Mouse (Mus musculus) cerebellum, adult 2 months (tissue): ENCODE data around the gene Igf1r. TPM values are rescaled to one million over a fixed set of nuclear protein-coding genes. Genes with fewer than 3 reads are reported as not detected.

Experiments
- DNase-seq, 2 experiments: peaks; one replicate each; pipeline ENCODE4 v3.0.0; 2021
- H3K27ac ChIP-seq: fragments of 200-500 bp; 2 replicates; pipeline ENCODE4 v1.5.1; 2012; ENCODE audit warnings: low read length, control low read depth, inconsistent platforms; ENCODE audit not compliant: insufficient read depth
- H3K27me3 ChIP-seq: fragments of 200-500 bp; 2 replicates; pipeline ENCODE4 v1.6.1; 2012; ENCODE audit warnings: inconsistent platforms, mild to moderate bottlenecking, low read length, moderate library complexity; ENCODE audit not compliant: control insufficient read depth, insufficient read depth
- H3K4me1 ChIP-seq: fragments of 200-500 bp; 2 replicates; pipeline ENCODE4 v1.6.1; 2011; ENCODE audit warnings: low read length; ENCODE audit not compliant: control insufficient read depth, insufficient read depth
- H3K4me3 ChIP-seq: fragments of 200-500 bp; replicated peaks from 2 replicates; pipeline ENCODE3; 2011; ENCODE audit warnings: mild to moderate bottlenecking, low read depth, low read length, control low read depth; ENCODE audit not compliant: insufficient read depth
- CTCF ChIP-seq: fragments of 200-500 bp; IDR thresholded peaks from 2 replicates; pipeline ENCODE4 v1.5.1; 2011; ENCODE audit warnings: low read depth, mild to moderate bottlenecking, control low read depth, low read length, moderate library complexity, borderline replicate concordance; ENCODE audit not compliant: insufficient read depth
- POLR2A ChIP-seq: fragments of 200-500 bp; IDR thresholded peaks from 2 replicates; pipeline ENCODE4 v1.6.1; 2011; ENCODE audit warnings: low read length, control low read depth, borderline replicate concordance; ENCODE audit not compliant: insufficient read depth
- WGBS: fragments of 180-500 bp; shearing (Covaris S2); methylation state at CpG from one replicate; pipeline ENCODE4 v1.1.7; 2018; 5-methylcytosine and 5-hydroxymethylcytosine counted together
- polyA plus RNA-seq: library from polyadenylated mRNA; depleted of rRNA; stranded (reverse); fragments of >200 nt; gene quantifications from 2 replicates; pipeline ENCODE4 v1.2.3, GENCODE M21; 2012

Igf1r gene
- polyA plus RNA-seq, 1 experiment: 20.5 TPM

DNA sequence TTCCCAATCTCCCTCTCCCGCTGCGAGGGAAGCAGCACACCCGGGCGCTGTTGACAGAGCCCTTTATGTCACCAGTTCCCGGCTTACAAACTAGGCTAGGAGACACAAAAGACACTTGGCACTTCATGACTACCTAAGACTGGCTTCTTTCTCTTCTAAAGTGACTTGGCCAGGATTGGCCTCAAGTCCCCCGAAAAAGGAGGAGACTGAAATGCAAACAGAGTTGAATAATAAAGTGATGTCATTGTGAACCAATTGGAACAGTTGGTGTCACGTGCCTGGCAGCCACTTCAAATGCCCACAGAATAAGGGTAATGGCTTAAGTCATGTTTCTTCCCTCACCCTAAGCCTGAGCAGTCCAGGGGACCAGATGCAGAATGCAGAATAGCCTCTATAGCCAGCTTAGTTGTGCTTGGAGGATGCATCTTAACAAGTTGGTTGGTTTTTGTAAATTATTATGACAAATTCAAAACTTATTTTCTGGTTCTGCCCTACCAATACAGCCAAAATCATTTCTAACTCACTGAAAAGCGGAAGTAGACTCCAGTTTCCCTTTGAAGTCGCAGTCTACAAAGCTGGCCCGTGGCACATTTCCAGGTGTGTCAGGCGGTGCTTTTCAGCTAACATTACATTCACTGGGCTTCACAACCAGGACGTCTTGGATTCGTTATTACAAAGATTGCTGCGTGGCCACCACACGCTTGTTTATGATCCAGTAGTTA, 150.0 kb downstream of the Igf1r start:
- H3K4me3 ChIP-seq: no peak overlapping the region
- no peak for TF ChIP-seq CTCF
- TF ChIP-seq POLR2A: no peak
- H3K27ac ChIP-seq: no peak overlapping the region
- 50% methylated on average over 15 of the region's 15 CpGs for WGBS
- H3K27me3 ChIP-seq: no peaks in the 10 kb centered on the region
- DNase-seq: peak in 1 of 2 experiments; percentile 27
- H3K4me1 ChIP-seq: peaks cover 5% of the 10 kb centered on the region

- WGBS: 46% methylated on average over 2 of the region's 2 CpGs
- no peaks in the 10 kb centered on the region for H3K27me3 ChIP-seq
- H3K4me3 ChIP-seq: no peak overlapping the region
- no peak for DNase-seq
- TF ChIP-seq CTCF (no peak), POLR2A (no peak)
- no peak overlapping the region for H3K27ac ChIP-seq
- H3K4me1 ChIP-seq: peaks cover 5% of the 10 kb centered on the region
Observed at GRCm38 (mm10) chr7:68103178-68103530, 150.5 kb downstream of the Igf1r start.

GRCm38 (mm10) chr7:68111532-68111931, 158.9 kb downstream of the Igf1r start:
- TF ChIP-seq CTCF (no peak), POLR2A (no peak)
- Histone ChIP-seq H3K27me3 (no peaks in the 10 kb centered on the region), H3K4me1 (no peaks in the 10 kb centered on the region; the same call in 1 of the 2 replicates), H3K27ac (no peak overlapping the region), H3K4me3 (no peak overlapping the region)
- 97% methylated on average over 4 of the region's 4 CpGs for WGBS
- no peak for DNase-seq

- DNase-seq: no peak
- no peak for TF ChIP-seq POLR2A
- TF ChIP-seq CTCF: no peak
- no peaks in the 10 kb centered on the region for H3K27me3 ChIP-seq
- no peak overlapping the region for H3K4me3 ChIP-seq
- H3K4me1 ChIP-seq: peaks cover 5% of the 10 kb centered on the region
- WGBS: 91% methylated on average over 8 of the region's 8 CpGs
- H3K27ac ChIP-seq: no peak overlapping the region
Observed at GRCm38 (mm10) chr7:68112582-68112981, 160.0 kb downstream of the Igf1r start.

DNA sequence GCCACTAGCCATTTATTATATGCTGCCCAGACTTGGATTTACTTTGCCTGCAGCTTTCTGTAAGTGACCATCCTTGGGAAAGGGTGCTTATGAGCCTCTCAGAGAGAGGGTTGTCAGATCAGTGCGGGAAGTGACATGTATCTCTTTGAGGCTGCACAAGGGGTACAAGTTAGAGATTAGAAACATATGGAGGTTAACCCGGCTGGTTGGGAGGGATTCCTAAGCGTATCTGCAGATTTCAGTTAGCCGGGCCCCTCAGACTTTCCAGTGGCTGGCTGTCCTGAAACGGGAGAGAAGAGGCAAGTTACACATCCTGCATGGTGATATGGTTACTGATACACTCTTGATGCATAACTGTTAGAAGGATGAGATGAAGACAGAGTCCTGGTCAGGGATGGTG, 161.7 kb downstream of the Igf1r start:
- no peak for DNase-seq
- WGBS: 78% methylated on average over 5 of the region's 5 CpGs
- H3K4me1 ChIP-seq: peaks cover 7% of the 10 kb centered on the region; the same call in 1 of the 2 replicates
- H3K4me3 ChIP-seq: no peak overlapping the region
- H3K27ac ChIP-seq: no peak overlapping the region
- no peak for TF ChIP-seq CTCF
- no peak for TF ChIP-seq POLR2A
- H3K27me3 ChIP-seq: no peaks in the 10 kb centered on the region

- DNase-seq: no peak
- Histone ChIP-seq H3K27me3 (no peaks in the 10 kb centered on the region), H3K4me1 (peaks cover 7% of the 10 kb centered on the region; the same call in 1 of the 2 replicates), H3K27ac (no peak overlapping the region), H3K4me3 (no peak overlapping the region)
- no peak for TF ChIP-seq POLR2A
- TF ChIP-seq CTCF: no peak
- 60% methylated on average over 21 of the region's 21 CpGs for WGBS
Observed at GRCm38 (mm10) chr7:68114983-68115715, 162.5 kb downstream of the Igf1r start.

DNA sequence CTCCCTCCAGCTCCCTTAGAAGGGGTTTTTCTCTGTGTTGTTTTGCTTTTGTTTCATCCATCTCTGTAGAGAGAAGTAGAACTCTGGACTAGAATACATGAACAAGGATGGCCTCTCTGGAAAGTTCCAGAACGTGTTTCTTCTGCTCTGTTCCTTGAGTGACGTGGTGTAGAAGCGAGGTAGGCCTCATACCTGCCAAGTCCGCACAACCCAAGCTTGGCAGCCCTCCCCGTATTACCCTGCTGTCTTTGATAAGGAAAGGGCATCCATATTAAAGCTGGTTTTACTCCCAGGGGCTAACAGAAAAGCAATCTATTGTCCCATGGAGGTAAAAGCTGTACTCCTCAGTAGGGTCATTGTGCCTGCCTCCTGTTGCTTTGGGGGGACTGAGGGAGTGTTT, 164.9 kb downstream of the Igf1r start:
- Histone ChIP-seq H3K4me1 (peaks cover 7% of the 10 kb centered on the region; the same call in 1 of the 2 replicates), H3K27me3 (no peaks in the 10 kb centered on the region), H3K27ac (no peak overlapping the region), H3K4me3 (no peak overlapping the region)
- peak in 1 of 2 experiments; percentile 22 for DNase-seq
- TF ChIP-seq CTCF (no peak), POLR2A (no peak)
- WGBS: 28% methylated on average over 5 of the region's 5 CpGs

- no peak for DNase-seq
- H3K4me3 ChIP-seq: no peak overlapping the region
- 67% methylated on average over 2 of the region's 2 CpGs for WGBS
- peaks cover 7% of the 10 kb centered on the region; the same call in 1 of the 2 replicates for H3K4me1 ChIP-seq
- TF ChIP-seq CTCF: no peak
- TF ChIP-seq POLR2A: no peak
- H3K27me3 ChIP-seq: no peaks in the 10 kb centered on the region
- no peak overlapping the region for H3K27ac ChIP-seq
Observed at GRCm38 (mm10) chr7:68117981-68118380, 165.4 kb downstream of the Igf1r start.
